Mouse (Mus musculus) gastrocnemius, adult 18-20 months (tissue): ENCODE results near the gene Tax1bp1. TPM values are rescaled to one million over a fixed set of nuclear protein-coding genes. Genes with fewer than 3 reads are reported as not detected.
A peak's percentile ranks its signal among the peaks of the same experiment; 100 is the strongest.

Experiments
- DNase-seq: peaks from one replicate; pipeline ENCODE4 v3.0.0; 2021; ENCODE audit warnings: low spot score
- total RNA-seq, 2 experiments: library from RNA; stranded (reverse); gene quantifications; 2 replicates each; pipeline ENCODE4 v1.2.3; 2021

Tax1bp1 gene
- total RNA-seq, 2 experiments from 2014 or later = 75.1 to 76.5 TPM

DNA sequence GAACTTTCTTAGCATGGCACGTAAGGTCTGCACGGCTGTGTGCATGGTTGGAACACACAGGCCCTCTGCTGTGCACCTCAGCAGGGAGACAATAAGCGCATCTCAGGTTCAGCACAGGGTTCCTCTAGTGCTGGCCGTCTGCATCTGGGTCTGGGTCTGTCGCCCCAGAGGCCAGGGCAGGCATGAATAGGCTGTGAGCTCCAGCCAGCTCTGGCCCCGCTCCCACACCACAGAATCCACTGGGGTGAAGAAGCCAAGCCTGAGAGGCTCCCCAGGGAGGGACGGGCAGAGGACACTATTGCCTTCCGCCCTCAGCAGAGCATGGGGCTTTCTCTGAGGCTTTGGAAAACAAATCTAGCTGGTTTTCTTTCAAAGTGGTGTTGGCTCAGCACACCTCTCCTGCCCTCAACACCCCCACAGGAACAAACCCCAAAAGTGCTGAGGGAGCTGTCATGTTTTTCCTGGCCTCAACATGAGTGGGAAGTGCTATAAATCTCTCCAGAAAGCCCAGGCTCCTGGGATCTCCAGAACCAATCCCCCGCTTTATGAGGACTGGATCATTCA is 82.6 kb downstream of the Tax1bp1 start:
- DNase-seq = peak; percentile 10

DNA sequence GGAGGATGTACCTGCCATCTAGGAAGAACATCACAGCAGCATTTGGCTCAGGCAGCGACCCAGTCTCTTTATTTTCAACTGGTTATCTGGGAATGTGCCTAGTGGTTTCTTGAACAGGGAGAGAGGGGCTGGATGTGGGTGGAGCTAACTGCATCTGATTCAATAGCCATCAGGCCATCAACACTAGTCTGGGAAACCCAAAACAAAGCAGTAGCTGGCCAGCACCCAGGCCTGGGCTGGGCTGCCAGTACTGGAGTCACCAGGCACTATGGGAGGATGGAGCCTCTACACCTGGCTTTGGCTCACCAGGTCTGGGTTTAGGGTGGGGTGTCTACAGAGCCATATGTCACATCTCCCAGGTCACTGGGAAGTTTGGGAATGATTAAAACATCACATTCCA is 83.2 kb downstream of the Tax1bp1 start:
- DNase-seq = peak; percentile 15

DNA sequence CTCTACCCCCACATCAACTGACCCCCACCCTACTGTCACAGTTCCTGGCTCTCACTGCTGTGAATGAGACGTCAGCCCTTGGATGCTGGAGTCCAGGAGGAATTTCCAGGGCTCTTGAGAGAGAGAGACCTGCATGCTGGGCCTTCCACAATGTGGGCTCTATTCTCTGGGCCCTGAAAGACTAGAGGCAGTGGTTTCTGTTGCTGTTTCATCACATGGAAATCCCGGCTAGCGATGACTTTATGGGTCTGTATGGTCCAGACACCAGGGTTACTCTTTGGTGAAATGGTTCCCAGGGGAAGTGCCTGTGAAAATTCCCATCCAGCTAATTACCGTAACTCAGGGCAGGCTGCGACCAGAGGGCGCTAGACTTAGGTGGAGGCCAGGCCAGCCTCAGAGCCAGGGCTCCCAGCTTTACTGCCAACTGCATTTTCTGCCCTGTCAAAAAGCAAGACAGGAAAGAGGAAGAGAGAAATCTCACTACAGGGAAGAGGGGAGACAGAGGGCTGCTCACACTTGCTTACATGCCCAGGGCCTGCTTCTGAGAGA is 83.8 kb downstream of the Tax1bp1 start:
- DNase-seq = no peak

DNA sequence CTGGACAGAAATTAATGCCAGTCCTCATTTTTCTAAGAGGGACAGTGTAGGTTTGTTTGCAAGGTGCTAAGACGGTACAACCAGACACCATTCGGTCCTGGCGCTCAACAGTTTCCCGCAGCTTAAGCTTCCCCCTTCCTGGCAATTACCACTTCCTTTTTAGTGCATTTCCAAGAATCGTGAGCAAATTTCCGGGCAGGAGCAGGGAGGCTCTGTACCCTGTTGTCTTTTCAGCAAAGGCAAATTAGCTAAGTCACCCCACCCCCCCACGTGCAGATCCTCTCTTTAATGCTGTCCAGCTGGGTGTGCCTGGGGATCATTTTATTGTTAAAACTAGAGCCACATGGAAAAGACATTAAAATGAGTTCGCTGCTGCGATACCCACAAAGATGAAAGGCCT is 88.7 kb downstream of the Tax1bp1 start:
- peak; percentile 42 for DNase-seq

DNA sequence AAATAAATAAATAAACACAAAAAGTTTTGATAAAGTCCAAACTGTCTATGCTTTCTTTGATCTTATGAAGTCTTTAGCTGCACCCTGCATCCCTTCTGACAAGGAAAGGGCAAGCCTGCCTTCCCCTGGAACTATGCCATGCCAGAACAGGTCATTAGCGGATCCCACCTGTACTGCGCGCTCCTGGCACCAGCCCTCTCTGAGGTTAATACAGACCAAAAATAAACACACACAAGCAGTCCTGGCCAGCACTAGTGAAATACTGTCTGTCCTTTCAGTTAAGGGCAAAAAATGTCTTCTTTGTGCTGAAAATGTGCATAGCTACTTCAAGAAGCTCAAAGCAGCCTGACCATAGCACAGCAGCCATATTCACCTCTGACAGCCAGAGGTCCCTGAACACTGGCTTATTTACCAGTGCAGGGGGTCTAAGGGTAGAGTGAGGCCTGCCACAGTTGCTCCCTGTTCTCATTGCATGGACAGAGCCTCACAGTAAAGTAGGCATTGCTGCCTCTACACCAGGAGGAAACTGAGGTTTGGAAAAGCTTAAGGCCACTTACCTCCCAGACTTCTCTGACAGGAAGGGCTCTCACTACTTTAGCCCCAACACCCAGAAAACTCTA is 91.8 kb downstream of the Tax1bp1 start:
- no peak for DNase-seq

Other genes starting within 250 kb of the Tax1bp1 start
- gene Hibadh, start 73.3 kb upstream of the Tax1bp1 start, total RNA-seq = 100 to 1,000 TPM; 112 to 115 TPM